Mouse (Mus musculus): ENCODE measurements at regions not wholly inside any gene's neighbourhood (a gene's known extent, or its start where the extent isn't known, plus 50 kb on each side); places are given as distances from the start of the nearest gene placed in this dataset.

GRCm38 (mm10) chr17:48770099-48770498 is 162.1 kb upstream of the Lrfn2 start:
- TF ChIP-seq CTCF (IDR thresholded peaks at IDR 0.05; ENCODE audit: low read depth, low read length): no peak
- TF ChIP-seq POLR2AphosphoS5 (IDR thresholded peaks at IDR 0.05; ENCODE audit: insufficient replicate concordance, low read depth, low read length): no peak

Measured in G1E (cell line).